Mouse (Mus musculus): Measurements from ENCODE around the gene Nek10.

DNA sequence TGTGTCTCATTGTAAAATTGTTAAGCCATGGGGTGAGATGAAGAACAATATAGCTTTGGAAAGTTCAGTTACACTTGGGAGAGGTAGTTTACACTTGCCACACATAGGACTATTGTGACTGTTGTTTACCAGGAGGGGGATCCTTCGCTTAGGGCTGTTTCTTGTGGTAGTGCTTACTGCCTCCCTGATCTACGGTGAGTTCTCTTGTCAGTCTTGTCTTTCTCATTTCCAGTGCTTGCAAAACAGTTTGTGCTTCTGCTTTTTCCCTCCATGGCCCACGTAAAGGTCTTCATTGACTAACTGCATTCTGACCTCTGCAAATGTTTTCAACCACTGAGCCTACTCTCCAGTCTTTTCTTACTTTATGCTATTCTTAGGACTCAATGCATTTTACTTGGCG lies 2.9 kb upstream of the Nek10 start:
- TF ChIP-seq CHD2 (IDR thresholded peaks at IDR 0.05; ENCODE audit: low read depth, low read length) (no peak), HCFC1 (IDR thresholded peaks at IDR 0.05; ENCODE audit: borderline replicate concordance, insufficient read depth, low read length) (no peak), ZNF384 (IDR thresholded peaks at IDR 0.05; ENCODE audit: low read depth, low read length) (no peak), ZC3H11A (IDR thresholded peaks at IDR 0.05; ENCODE audit: borderline replicate concordance, low read depth, low read length) (no peak), MAFK (IDR thresholded peaks at IDR 0.05; ENCODE audit: insufficient read depth, low read depth, low read length) (no peak)
